Mouse (Mus musculus): ENCODE results near the gene Poc1a.

DNA sequence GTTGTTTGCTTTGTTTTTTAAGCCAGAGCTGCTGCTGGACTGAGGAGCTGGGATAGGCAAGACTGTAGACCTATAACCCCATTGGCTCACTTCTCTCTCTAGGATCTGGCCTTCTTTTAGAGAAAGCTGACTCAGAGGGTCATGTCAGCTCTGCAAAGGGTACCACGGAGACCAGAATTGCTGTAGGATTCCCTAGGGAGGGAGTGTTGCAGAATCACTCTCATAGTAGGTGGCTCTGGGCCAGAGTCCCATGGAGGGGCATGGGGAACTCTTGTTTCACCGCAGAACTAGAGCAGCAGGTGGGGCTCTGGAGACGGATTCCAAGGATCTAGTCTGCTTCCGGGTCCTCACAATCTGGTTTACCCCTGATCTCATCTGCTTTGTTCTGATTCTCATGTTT is 7.1 kb upstream of the Poc1a start:
- TF ChIP-seq CTCF (IDR thresholded peaks at IDR 0.05; ENCODE audit: low read depth, low read length) (no peak), GATA2 (IDR thresholded peaks at IDR 0.05; ENCODE audit: borderline replicate concordance, low read depth, low read length) (no peak), GATA1 (IDR thresholded peaks at IDR 0.05; ENCODE audit: borderline replicate concordance, low read length) (no peak), POLR2AphosphoS5 (IDR thresholded peaks at IDR 0.05; ENCODE audit: insufficient replicate concordance, low read depth, low read length) (no peak), TAL1 (conservative IDR thresholded peaks at IDR 0.05; ENCODE audit: low read depth, low read length) (no peak)

Data from G1E (cell line).